Mouse (Mus musculus): Measurements from ENCODE around the gene Lrrc19.
"Not testable (repeated sequence)": the region's sequence is repeated elsewhere in the genome, so short reads cannot be mapped to it uniquely, and the experiment has no call there.

- TF ChIP-seq POLR2A (IDR thresholded peaks at IDR 0.05; ENCODE audit: low read depth, low read length); CTCF (conservative IDR thresholded peaks at IDR 0.05; ENCODE audit: insufficient read depth, insufficient read length, low read depth, low read length): not testable (repeated sequence)
These were observed 657 bp upstream of the Lrrc19 start for GRCm38 (mm10) chr4:94650426-94651175.
